Mouse (Mus musculus) ES-Bruce4 (cell line): ENCODE results near the gene Cptp.

Source experiments
- CTCF ChIP-seq: IDR thresholded peaks from one replicate; pipeline ENCODE4 v1.8.1; 2011; ENCODE audit warnings: low read depth, low read length
- POLR2A ChIP-seq: IDR thresholded peaks from one replicate; pipeline ENCODE4 v1.8.1; 2011; ENCODE audit warnings: low read length; ENCODE audit not compliant: insufficient read depth

GRCm38 (mm10) chr4:155846871-155847578 is 22.2 kb downstream of the Cptp start, which contains the start of gene Dvl1:
- TF ChIP-seq POLR2A (no peak), CTCF (peak; percentile 13)
